Mouse (Mus musculus) forebrain, embryonic 13.5 days (tissue): Measurements from ENCODE around the gene Phf14. TPM values are rescaled to one million over a fixed set of nuclear protein-coding genes. Genes with fewer than 3 reads are reported as not detected.
A peak's percentile ranks its signal among the peaks of the same experiment; 100 is the strongest.
"Not testable (repeated sequence)": the region's sequence is repeated elsewhere in the genome, so short reads cannot be mapped to it uniquely, and the experiment has no call there.

ENCODE experiments used
- ATAC-seq: fragments of 200-750 bp; cut with Nextera tagmentation; 2 replicates; pipeline ENCODE4 v1.8.0; 2017
- H3K27ac ChIP-seq: fragments of 300-500 bp; sonication (generic); 2 replicates; pipeline ENCODE4 v1.5.1; 2015; ENCODE audit warnings: inconsistent platforms, mild to moderate bottlenecking, moderate library complexity
- H3K27me3 ChIP-seq: fragments of 300-500 bp; sonication (generic); 2 replicates; pipeline ENCODE4 v1.6.1; 2015; ENCODE audit warnings: mild to moderate bottlenecking, inconsistent platforms
- H3K36me3 ChIP-seq: fragments of 300-500 bp; sonication (generic); 2 replicates; pipeline ENCODE4 v1.6.1; 2015; ENCODE audit warnings: mild to moderate bottlenecking, inconsistent platforms; ENCODE audit not compliant: poor library complexity, severe bottlenecking
- H3K4me1 ChIP-seq: fragments of 300-500 bp; sonication (generic); 2 replicates; pipeline ENCODE4 v1.6.1; 2015; ENCODE audit warnings: inconsistent platforms
- H3K4me2 ChIP-seq: fragments of 300-500 bp; sonication (generic); 2 replicates; pipeline ENCODE4 v1.6.1; 2015; ENCODE audit warnings: inconsistent platforms, mild to moderate bottlenecking, moderate library complexity
- H3K4me3 ChIP-seq: fragments of 300-500 bp; sonication (generic); 2 replicates; pipeline ENCODE4 v1.5.1; 2015; ENCODE audit warnings: mild to moderate bottlenecking, inconsistent platforms
- H3K9ac ChIP-seq: fragments of 300-500 bp; sonication (generic); 2 replicates; pipeline ENCODE4 v1.6.1; 2015; ENCODE audit warnings: mild to moderate bottlenecking, inconsistent platforms
- H3K9me3 ChIP-seq: fragments of 300-500 bp; sonication (generic); replicated peaks from 2 replicates; pipeline ENCODE4 v1.6.1; 2016; ENCODE audit warnings: inconsistent platforms
- WGBS: fragments of 180-500 bp; shearing (Covaris S2); methylation state at CpG from one replicate; pipeline ENCODE4 v1.1.7; 2015; 5-methylcytosine and 5-hydroxymethylcytosine counted together
- polyA plus RNA-seq: library from polyadenylated mRNA; unstranded; fragments of >200 nt; fragmentation: Nextera tagmentation; extraction: Ambion mirVana; gene quantifications from 2 replicates; pipeline ENCODE4 v1.2.1, GENCODE M21; 2015

The Phf14 gene
- 97.6 and 109 TPM in 2 replicates for polyA plus RNA-seq

DNA sequence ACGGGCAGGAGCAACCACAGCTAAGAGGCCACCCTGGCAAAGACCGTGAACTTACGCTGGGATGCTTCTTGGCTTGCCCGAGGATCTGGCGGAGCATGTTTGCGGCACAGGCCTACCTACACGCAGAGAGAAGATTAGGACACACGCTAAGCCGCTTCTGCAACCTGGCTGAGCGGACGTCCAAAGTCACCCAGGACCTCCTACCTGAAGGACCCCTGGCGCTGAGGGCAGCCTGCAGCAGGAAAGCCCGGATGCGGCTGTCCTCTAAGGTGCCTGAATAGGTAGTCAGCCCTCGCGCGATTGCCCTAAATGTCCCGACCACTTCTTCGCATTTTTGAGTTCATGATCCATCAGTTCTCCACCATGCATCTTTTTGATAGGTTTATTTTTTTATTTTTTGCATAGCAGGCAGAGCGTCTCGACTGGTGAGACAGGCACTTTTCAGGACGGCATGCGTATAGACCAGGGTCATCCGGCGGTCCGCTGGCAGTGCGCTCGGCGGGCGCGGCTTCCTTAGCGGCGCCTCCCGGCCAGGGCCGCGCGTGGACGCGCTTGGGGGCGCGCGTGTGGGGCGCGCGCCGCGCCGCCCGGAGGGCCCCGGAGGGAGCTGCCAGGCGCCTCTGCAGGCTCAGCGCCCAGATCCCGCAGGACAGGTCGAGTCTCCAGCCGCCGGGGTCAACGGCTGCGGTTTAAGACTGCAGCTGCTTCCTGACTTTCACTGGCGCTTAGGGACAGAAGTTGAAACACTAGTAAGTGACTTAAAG lies at the start of gene Phf14, which contains the start of gene Ndufa4:
Gene Phf14, plus strand, starts transcription at position 541 of the 764 bp plus-strand sequence.
Gene Ndufa4, minus strand, starts transcription at position 229 of the 764 bp plus-strand sequence.
- Histone ChIP-seq H3K36me3 (peaks cover 24% of the 10 kb centered on the region), H3K9ac (peak within 1 kb of the TSS; percentile 84), H3K4me2 (peak within 1 kb of the TSS; percentile 75), H3K27ac (peak within 1 kb of the TSS; percentile 20), H3K27me3 (no peaks in the 10 kb centered on the region), H3K9me3 (no peaks in the 10 kb centered on the region), H3K4me1 (peaks cover 23% of the 10 kb centered on the region), H3K4me3 (peak within 1 kb of the TSS; percentile 80)
- WGBS, result under 1% methylated on average over 59 of the region's 59 CpGs
- ATAC-seq, result peak; percentile 98

DNA sequence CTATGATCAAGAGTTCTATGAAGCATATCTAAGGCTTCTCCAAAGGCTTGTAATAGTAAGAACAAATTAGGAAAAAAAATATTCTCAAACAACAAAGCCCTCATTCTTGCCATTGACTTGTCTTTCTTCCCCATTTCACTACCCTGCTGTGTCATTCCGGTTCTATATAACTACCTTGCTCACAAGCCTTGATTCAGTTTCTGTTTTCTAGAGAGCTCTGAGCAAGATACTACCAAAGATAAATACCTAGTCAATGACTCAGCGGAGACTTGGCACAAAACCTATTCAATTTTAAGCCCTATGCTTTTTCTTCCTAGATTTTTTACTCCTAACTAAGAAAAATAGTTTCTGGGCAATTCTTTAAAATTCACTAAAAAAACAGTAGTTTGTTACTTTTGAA lies 32.2 kb upstream of the Phf14 start:
- not testable (repeated sequence) for H3K9ac ChIP-seq, H3K4me3 ChIP-seq, H3K27me3 ChIP-seq, H3K27ac ChIP-seq, H3K4me2 ChIP-seq, H3K36me3 ChIP-seq, H3K9me3 ChIP-seq, H3K4me1 ChIP-seq, ATAC-seq
- WGBS, result no CpG with 5 or more reads among the region's 2 CpGs

DNA sequence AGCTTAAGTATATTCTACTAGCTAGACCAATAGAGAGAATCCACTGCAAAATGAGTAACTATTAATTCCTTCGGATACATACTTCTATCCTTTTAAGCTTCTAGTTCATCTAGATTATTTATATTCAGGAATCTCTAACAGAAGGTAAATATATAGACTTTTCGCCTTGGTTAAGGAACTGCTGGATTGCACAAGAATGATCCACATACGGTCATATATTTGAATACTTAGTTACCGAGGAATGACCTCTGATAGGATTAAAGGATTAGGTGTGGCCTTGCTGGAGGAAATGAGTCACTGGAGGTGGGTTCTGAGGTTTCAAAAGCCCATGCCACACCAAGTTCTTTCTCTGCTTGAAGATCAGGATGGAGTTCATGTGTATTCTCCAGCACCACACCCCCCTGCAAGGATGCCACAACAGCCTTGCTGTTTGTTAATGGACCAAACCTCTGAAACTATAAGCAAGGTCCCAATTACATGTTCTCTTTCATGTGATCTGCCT lies 6.7 kb upstream of the Phf14 start:
- H3K4me2 ChIP-seq, result no peak overlapping the region
- H3K9ac ChIP-seq, result no peak overlapping the region
- WGBS, result 90% methylated on average over 4 of the region's 4 CpGs
- peaks cover 53% of the 10 kb centered on the region for H3K36me3 ChIP-seq
- H3K27me3 ChIP-seq, result no peaks in the 10 kb centered on the region
- H3K9me3 ChIP-seq, result no peaks in the 10 kb centered on the region
- H3K27ac ChIP-seq, result no peak overlapping the region
- H3K4me1 ChIP-seq, result peaks cover 5% of the 10 kb centered on the region
- no peak overlapping the region for H3K4me3 ChIP-seq
- ATAC-seq, result no peak

DNA sequence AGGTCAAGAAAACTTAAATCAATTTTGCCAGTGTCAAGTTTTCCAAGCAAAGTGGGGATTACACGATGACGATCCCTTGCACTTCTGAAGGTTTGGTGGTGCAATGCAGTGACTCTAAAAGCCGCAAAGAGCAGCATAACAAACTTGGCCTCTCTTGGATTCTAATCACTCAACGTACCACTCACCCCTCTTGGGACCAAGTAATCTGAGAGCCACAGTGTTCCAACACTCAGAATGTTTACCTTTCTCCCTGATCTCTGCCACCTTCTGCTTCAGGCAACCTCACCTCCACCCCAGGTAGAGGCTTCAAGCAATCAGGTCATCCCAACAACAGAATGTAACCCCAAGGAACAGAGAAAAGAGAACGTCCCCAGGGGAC lies 730 bp upstream of the Phf14 start:
- peak overlapping the region; percentile 20; the same call in 1 of the 2 replicates for H3K27ac ChIP-seq
- H3K4me2 ChIP-seq, result peak overlapping the region; percentile 75
- 2% methylated on average over 5 of the region's 5 CpGs for WGBS
- peak overlapping the region; percentile 80 for H3K4me3 ChIP-seq
- peaks cover 23% of the 10 kb centered on the region for H3K4me1 ChIP-seq
- ATAC-seq, result peak; percentile 48; the same call in 1 of the 2 replicates
- H3K36me3 ChIP-seq, result peaks cover 29% of the 10 kb centered on the region
- no peaks in the 10 kb centered on the region for H3K9me3 ChIP-seq
- peak overlapping the region; percentile 84 for H3K9ac ChIP-seq
- no peaks in the 10 kb centered on the region for H3K27me3 ChIP-seq

DNA sequence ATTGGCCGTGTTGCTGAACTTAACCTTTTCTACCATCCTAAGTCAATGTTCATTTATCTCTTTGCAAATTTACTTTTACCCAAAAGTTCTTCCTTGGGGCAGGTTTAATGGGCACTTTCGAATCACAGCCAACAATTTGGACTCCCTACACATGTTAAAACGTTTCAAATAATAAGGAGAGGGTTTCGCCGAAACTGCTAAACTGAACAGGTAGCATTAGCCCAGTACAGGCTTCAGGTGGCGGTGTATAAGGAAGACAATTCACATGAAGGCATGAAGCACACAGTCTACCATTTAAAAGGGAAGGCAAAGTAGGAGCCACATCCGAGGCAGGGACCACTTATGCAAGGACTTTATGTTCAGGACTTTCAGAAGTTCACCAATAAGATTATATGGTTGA lies 561 bp downstream of the Phf14 start:
- 0 out of 2 replicates have a peak, but pooled peaks have one; percentile 5 for ATAC-seq
- H3K4me1 ChIP-seq, result peaks cover 23% of the 10 kb centered on the region
- no peaks in the 10 kb centered on the region for H3K9me3 ChIP-seq
- no peaks in the 10 kb centered on the region for H3K27me3 ChIP-seq
- H3K4me2 ChIP-seq, result peak overlapping the region; percentile 75
- 24% methylated on average over 7 of the region's 7 CpGs for WGBS
- H3K27ac ChIP-seq, result no peak overlapping the region
- peak overlapping the region; percentile 84 for H3K9ac ChIP-seq
- H3K4me3 ChIP-seq, result peak overlapping the region; percentile 80
- H3K36me3 ChIP-seq, result peaks cover 16% of the 10 kb centered on the region

DNA sequence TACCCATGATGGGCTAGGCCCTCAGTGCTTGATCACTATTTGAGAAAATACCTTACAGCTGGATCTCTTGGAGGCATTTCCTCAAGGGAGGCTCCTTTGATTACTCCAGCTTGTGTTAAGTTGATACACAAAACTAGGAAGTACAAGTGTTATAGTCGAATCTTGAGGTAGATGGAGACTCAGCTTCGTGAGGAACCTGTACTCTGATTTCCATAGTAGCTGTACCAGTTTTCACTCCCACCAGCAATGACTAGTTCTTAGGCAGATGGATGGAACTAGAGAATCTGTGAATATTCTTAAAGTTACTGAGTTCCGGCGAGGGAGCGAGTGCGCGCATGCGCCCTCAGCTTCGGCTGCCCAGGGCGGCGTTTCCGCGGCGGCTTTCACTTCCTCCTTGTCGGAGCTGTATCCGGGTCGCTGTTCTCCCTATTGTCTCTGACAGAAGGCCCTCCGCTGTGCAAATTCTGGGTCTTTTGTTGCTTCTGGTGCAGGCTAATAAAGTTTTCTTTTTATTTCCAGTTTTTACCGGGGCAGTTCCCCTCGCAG lies 18.0 kb downstream of the Phf14 start:
- Histone ChIP-seq H3K27ac (peak overlapping the region; percentile 98), H3K4me1 (peaks cover 32% of the 10 kb centered on the region), H3K4me2 (peak overlapping the region; percentile 77), H3K36me3 (peaks cover 17% of the 10 kb centered on the region), H3K9me3 (no peaks in the 10 kb centered on the region), H3K27me3 (no peaks in the 10 kb centered on the region), H3K9ac (peak overlapping the region; percentile 96), H3K4me3 (peak overlapping the region; percentile 82)
- ATAC-seq, result peak; percentile 98
- WGBS, result under 1% methylated on average over 20 of the region's 20 CpGs

DNA sequence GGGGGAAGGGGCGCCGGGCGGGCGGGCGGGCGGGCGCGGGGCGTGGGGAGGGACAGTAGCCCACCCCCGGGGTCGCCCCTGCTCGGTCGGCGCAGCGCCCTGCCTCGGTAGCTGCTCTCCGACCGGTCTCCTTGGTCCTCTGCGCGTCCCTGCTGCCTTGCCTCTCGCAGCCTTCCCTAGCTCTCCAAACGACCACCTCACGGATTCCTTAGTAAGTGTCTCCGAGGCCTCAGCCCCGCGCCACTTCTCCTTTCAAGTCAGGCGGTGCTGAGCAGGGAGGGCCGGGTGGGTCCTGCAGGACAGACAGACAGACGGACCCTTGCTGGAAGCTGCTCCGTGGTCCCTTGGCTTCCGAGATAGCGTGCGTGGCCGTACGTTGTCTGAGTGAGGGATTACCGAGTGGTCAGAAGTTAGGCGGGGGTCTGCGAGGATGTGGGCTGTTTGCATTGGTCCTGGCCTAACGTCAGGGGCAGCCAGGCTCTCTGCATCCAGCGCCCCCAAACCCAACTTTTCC lies 18.5 kb downstream of the Phf14 start:
- Histone ChIP-seq H3K27ac (peak overlapping the region; percentile 98), H3K9ac (peak overlapping the region; percentile 96), H3K4me2 (peak overlapping the region; percentile 77), H3K27me3 (no peaks in the 10 kb centered on the region), H3K36me3 (peaks cover 17% of the 10 kb centered on the region), H3K9me3 (no peaks in the 10 kb centered on the region), H3K4me1 (peaks cover 32% of the 10 kb centered on the region), H3K4me3 (peak overlapping the region; percentile 82)
- peak; percentile 90 for ATAC-seq
- WGBS, result 0% methylated on average over 31 of the region's 40 CpGs

DNA sequence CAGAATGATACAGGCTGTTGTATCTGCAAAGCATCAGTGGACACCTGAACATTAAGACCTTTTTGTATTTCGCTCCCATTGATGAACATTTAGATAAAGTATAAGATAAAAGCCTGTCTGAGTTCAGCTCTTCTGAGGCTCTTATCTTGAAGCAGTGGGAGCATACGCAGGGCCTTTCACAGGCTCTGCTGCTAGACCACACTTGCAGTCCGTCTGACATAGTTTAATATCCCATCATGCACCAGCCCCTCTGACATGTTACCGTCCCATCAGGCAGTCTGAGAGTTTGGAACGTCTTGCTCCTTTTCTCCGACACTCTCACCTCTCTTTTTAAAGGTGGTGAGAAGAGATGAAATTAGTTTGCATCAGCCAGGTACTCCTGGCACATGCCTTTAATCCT lies 19.9 kb downstream of the Phf14 start:
- Histone ChIP-seq H3K27me3 (no peaks in the 10 kb centered on the region), H3K4me2 (peak overlapping the region; percentile 77), H3K4me1 (peaks cover 32% of the 10 kb centered on the region), H3K4me3 (peak overlapping the region; percentile 82), H3K9ac (peak overlapping the region; percentile 96; the same call in 1 of the 2 replicates), H3K9me3 (no peaks in the 10 kb centered on the region), H3K36me3 (peaks cover 17% of the 10 kb centered on the region), H3K27ac (no peak overlapping the region)
- no peak for ATAC-seq
- WGBS, result 88% methylated on average over 6 of the region's 6 CpGs

DNA sequence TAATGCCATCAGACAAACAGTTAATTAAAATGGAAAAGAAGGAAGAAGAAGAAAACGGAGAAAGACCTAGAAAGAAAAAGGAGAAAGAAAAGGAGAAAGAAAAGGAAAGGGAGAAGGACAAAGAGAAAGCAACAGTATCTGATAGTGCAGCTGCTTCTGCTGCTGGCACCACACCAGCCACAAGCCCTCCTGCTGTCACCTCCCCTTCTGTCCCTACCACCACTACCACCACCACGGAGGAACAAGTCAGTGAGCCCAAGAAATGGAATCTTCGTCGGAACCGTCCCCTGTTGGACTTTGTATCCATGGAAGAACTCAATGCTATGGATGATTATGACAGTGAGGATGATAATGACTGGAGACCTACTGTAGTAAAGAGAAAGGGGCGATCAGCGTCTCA lies 25.8 kb downstream of the Phf14 start:
- ATAC-seq, result no peak

DNA sequence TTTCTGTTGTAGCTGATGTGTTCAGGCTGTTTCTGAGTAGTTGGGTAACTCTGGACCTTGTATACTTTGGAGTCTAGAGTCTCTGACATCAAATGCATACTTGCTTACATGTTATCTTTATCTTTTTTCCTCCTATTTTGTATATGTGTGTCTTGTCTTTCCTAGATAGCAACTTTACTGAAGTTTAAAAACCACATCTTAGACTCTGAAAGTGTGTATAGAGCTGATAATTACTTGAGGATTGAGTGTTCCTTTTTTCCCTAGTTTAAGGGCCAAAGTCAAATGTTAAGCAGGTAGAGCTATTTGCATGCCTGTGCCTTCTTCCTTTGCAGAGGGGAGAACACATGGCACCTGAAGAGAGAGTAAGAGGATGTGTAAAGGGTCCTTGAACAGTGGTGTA lies 33.3 kb downstream of the Phf14 start:
- Histone ChIP-seq H3K27me3 (no peaks in the 10 kb centered on the region), H3K9me3 (no peaks in the 10 kb centered on the region), H3K27ac (no peak overlapping the region), H3K4me1 (no peaks in the 10 kb centered on the region), H3K36me3 (peaks cover 34% of the 10 kb centered on the region), H3K4me2 (no peak overlapping the region), H3K4me3 (no peak overlapping the region), H3K9ac (no peak overlapping the region)
- no peak for ATAC-seq

More for the DNA sequence above, 25.8 kb downstream of the Phf14 start:
- H3K27ac ChIP-seq, result no peak overlapping the region
- no peak overlapping the region for H3K4me3 ChIP-seq
- no peak overlapping the region for H3K4me2 ChIP-seq
- no peaks in the 10 kb centered on the region for H3K27me3 ChIP-seq
- no peak overlapping the region for H3K9ac ChIP-seq
- 94% methylated on average over 7 of the region's 7 CpGs for WGBS
- no peaks in the 10 kb centered on the region for H3K9me3 ChIP-seq
- peaks cover 9% of the 10 kb centered on the region for H3K4me1 ChIP-seq
- H3K36me3 ChIP-seq, result peaks cover 18% of the 10 kb centered on the region

DNA sequence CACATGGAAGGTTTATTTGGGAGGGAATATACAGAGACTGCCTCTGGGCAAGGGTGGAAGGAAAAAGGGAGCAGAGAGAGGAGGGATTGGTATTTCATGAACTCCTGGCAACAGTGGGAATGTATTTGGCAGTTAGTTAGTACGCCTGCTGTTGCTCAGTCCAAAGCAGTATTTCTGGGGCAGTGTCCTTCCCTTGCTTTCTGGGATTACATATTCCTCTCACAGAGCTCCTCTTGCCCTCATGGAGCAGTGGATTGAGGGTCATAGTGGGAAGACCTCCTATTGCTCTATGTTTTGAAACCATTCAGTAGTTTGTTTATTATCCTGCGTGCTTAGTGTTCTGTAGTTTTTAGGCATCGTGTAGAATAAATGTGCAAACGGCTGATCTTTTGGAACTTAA lies 34.5 kb downstream of the Phf14 start:
- no peaks in the 10 kb centered on the region for H3K27me3 ChIP-seq
- no peak overlapping the region for H3K27ac ChIP-seq
- no peak overlapping the region for H3K4me2 ChIP-seq
- peaks cover 37% of the 10 kb centered on the region for H3K36me3 ChIP-seq
- H3K9me3 ChIP-seq, result no peaks in the 10 kb centered on the region
- no peak overlapping the region for H3K9ac ChIP-seq
- no peaks in the 10 kb centered on the region for H3K4me1 ChIP-seq
- no peak overlapping the region for H3K4me3 ChIP-seq
- WGBS, result 95% methylated on average over 4 of the region's 4 CpGs
- no peak for ATAC-seq

DNA sequence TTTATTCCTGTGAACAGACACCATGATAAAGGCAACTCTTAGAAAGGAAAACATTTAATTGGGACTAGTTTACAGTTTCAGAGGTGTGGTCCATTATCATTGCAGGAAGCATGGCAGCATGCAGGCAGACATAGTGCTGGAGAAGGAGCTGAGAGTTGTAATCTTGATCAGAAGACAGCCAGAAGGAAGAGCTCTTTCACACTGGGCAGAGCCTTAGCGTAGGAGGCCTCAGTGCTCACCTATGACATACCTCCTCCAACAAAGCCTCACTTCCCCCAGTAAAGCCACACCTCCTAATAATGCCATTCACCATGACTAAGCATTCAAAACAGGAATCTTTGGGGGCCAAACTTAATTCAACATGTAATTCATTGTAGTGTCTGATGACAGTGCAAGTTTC lies 40.5 kb downstream of the Phf14 start:
- WGBS, result 90% methylated on average over 1 of the region's 1 CpGs

More for the DNA sequence above, 40.5 kb downstream of the Phf14 start:
- H3K9me3 ChIP-seq, result no peaks in the 10 kb centered on the region
- H3K4me3 ChIP-seq, result no peak overlapping the region
- no peak overlapping the region for H3K9ac ChIP-seq
- no peaks in the 10 kb centered on the region for H3K27me3 ChIP-seq
- no peak overlapping the region for H3K4me2 ChIP-seq
- peaks cover 26% of the 10 kb centered on the region for H3K36me3 ChIP-seq
- no peak overlapping the region for H3K27ac ChIP-seq
- H3K4me1 ChIP-seq, result no peaks in the 10 kb centered on the region
- ATAC-seq, result no peak
